Mouse (Mus musculus): ENCODE results near the gene Abca17.

Abca17 gene

DNA sequence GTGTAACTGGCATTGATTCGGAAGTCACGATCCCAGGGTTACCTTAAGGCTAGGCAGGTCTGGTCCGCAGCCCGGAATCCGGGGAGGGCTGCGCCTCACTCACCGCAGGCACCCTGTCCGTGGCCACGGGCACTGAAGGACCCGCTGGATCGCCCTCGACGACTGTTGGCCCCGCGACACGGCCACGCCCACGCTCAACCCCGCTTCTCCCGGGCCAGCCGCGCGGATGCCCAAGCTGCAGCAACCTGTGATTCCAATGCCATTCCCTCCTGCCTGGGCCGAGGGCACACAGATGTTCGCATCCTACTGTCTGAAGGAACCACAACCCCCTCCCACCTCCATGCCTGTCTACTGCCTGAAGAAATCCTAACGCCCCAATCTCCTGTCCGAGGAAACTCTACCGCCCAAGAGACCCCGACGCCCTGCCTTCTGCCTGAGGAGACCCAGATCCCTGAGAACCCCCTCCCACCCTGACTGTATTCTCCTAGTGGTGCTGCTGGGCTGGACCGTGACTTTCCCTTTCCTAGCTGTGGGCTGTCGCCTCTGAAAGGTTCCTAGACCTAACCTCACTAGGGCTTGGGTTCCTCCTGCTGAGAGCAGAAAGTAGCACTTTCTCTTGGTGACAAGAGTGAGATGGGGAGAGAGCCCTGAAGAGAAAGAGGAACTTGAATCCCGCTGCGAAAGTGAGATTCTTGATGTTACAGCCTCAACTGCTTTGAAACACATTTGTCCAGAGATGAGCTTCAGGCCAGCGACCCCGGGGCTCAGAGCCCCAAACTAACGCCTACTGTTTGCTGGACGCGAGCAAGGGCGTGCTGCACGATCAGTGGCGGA is at the start of gene Abca17:
Gene Abca17, minus strand, starts transcription at position 143 of the 834 bp plus-strand sequence.
- DNase-seq (ENCODE audit: low read depth in 1 of 2, low spot score in 2 of 2): peak in 1 of 2 experiments; percentile 7

DNA sequence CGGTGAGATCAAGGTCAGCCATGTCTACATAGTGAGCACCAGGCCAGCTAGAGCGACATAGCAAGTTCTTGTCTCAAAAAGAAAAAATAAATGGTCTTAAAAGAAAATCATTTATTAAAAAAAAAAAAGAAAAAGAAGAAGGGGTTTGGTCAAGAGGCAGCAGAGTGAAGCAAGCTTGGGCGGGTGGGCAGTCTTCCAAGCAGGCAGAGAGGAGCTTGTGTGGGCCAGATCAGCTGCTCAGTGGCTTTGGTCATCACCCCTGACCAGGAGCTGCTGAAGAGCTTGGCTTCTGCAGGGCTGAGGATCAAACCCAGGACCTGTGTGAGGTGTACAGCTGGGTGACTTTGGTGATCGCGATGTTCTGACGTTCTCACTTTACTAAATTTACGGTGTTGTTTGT is 43.6 kb upstream of the Abca17 start:
- DNase-seq (ENCODE audit: low read depth in 1 of 2, low spot score in 2 of 2): no peak

DNA sequence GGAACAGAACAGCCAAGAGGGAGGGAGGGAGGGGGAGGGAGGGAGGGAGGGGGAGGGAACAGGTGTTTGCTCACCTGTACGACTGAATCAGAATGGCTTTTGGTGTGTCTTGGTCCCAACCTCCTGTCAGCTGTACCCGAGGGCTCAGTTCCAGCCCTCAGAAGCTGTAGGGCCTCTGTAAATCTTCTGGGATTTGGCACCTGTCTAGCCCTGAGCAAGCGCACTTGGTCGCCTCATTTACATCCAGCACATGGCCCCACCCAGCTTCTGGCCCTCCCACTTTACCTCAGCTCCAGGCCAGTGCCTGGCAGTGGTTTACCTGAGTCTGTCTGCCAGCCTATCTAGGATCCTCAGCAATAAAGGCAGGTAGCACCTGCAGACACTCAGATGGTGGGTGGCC is 42.7 kb upstream of the Abca17 start:
- no peak for DNase-seq (ENCODE audit: low read depth in 1 of 2, low spot score in 2 of 2)

DNA sequence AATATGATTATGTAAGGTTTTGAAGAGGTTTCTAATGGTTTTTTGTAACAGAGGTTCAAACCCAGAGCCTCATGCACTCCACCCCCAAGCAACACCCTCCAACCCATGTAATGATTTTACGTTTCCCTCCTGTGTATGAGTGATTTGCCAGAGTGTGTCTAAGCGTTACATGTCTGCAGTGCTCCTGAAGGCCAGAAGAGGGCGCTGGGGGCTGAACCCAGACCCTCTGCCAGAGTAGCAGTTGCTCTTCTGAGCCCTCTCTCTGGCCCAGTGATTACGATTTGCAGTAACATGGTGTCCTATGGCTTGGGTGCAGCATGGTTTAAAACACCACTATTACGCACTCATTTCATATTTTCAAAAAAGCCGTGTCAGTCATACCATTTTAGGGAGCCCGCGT is 40.3 kb upstream of the Abca17 start:
- DNase-seq (ENCODE audit: low read depth in 1 of 2, low spot score in 2 of 2): no peak

DNA sequence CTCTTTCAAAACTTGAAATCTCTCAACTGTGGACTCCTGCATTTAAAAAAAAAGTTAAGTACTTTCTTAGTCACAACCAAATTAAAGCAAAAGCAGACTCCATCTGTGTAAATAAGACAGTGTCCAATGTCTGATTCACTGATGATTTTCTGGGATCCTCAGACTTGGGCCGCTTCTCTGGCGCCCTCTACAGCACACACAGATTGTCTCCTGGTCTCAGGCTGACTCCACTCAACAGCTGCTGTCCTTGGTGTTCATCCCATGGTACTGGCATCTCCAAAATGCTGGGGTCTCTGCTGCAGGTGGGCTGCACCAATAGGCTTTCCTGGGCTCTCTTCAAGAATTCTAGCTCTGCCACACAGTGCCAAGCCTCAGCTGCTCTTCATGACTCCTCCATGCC is 39.0 kb upstream of the Abca17 start:
- DNase-seq (ENCODE audit: low read depth in 1 of 2, low spot score in 2 of 2): peak in 1 of 2 experiments; percentile 9

DNA sequence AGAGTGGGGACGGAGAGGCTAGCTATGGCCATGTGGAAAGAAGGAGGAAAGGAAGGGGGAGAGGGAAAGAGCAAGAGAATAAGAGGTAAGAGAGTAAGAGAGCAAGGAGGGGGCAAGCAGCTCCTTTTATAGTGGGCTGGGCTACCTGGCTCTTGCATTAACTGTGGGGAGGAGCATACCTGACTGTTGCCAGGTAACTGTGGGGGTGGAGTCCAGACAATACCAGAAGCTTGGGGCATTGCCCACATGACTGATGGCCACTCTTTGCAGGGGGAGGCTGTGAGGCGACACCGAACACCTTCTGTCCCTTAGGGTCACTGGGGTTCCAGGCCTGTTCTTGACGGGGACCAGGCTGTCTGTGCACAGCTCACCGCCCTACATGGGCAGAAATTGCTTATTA is 37.8 kb upstream of the Abca17 start:
- DNase-seq (ENCODE audit: low read depth in 1 of 2, low spot score in 2 of 2): no peak

DNA sequence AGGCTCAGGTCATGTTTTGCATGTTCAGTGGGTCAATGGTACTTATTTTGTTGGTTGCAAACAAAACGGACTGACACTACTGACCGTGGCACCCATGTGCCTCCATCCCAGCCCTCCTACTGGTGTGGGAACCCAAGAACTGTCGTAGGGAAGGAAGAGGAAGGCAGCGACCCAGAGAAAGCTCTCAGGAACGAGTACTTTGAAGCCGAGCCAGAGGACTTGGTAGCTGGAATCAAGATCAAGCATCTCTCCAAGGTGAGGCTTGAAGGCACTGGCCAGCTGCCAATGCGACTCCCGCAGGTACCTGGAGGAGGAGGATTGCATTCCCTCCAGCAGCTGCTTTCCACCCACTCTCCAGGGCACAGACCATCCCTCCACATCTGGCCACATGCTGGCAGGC is 32.9 kb upstream of the Abca17 start:
- DNase-seq (ENCODE audit: low read depth in 1 of 2, low spot score in 2 of 2): no peak

DNA sequence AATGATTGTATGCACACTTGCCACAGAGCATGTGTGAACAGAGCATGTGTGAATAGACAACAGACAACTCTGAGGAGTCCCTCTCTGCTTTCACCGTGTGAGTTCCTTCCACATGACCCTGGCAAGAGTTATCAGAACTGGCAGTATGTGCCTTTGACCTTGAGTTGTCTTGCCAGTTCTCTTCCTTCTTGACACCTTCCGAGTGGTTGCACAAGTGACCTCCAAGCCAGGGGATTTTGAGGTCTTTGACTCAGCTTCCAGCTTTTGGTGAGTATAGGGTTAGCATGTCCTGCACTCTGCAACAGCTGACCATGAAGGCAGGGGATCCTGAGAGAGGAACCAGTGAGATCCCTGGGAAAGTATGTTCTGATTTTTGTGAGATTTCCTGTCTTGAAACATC is 27.6 kb upstream of the Abca17 start:
- DNase-seq (ENCODE audit: low read depth in 1 of 2, low spot score in 2 of 2): no peak

DNA sequence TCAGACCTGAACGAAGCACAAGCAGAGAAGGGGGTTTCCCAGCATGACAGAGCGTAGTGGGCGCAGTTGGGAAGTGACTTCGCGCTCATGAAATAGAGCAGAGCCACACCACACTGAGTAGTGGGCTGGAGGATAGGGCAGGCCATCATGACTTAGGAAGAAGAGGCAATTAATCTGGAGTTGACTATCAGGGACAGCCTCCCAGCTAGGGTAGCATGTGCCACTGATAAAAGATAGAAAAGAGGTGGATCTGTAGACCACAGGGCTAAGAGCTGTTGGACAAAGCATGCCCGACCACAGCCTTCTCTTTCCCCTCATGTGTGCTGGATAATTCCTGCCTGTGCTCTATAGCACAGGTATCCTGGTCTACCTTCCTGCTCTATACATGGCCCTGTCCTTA is 25.0 kb upstream of the Abca17 start:
- DNase-seq (ENCODE audit: low read depth in 1 of 2, low spot score in 2 of 2): no peak

DNA sequence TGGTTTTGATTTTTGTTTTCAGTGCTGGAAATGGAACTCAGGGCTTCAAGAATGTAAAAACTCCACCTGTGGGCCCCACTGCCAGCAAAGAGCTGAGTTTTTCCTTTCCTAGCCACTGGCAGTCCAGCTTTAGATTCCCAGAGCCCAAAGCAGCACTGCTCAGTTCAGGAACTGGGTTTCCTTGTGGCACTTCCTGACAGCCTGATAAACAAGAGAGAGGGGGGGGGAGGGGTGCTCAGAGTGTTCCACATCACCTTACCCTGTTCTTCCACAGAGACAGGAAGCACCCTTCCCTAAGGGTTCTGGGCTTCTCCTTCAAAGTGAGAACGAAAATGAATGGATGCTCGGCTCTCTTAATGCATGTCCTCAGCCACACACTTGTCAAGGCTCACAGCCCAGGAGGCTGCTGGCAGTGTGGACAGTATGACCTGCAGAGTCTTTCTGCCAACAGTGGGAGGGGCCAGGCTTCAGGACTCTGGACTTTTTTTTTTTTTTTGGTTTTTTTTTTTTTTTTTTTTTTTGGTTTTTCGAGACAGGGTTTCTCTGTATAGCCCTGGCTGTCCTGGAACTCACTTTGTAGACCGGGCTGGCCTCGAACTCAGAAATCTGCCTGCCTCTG is 24.3 kb upstream of the Abca17 start:
- DNase-seq (ENCODE audit: low read depth in 1 of 2, low spot score in 2 of 2): no peak

DNA sequence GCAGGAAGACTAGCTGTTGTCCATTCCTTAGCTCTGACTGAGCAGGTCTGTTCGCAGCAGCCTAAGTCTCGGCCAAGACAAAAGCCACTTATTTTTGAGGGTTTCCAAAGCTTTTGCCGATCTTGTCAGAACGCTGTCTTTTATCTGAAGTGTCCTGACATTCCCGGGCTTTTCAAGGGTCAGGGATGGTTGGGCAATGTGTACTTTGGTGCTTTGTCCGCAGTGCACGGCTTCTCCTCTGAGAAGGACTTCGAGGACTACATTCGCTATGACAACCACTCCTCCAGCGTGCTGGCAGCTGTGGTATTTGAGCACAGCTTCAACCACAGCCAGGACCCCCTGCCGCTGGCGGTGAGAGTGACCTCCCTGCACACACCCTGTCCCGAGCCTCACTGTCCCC is 15.0 kb upstream of the Abca17 start:
- DNase-seq (ENCODE audit: low read depth in 1 of 2, low spot score in 2 of 2): no peak

DNA sequence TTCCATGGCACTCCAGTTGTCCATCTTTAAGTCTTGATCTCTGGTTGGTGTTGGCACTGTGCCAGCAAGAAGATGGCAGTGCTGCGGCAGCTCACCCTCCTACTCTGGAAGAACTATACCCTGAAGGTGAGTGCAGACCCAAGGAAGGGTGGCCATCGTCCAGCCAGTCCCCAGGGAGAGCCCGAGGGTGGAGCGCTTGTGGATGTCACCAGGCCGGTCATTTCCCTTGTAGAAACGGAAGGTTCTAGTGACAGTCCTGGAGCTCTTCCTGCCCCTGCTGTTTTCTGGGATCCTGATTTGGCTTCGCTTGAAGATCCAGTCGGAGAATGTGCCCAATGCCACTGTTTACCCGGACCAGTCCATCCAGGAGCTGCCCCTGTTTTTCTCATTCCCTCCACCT is 13.6 kb upstream of the Abca17 start:
- DNase-seq (ENCODE audit: low read depth in 1 of 2, low spot score in 2 of 2): no peak

DNA sequence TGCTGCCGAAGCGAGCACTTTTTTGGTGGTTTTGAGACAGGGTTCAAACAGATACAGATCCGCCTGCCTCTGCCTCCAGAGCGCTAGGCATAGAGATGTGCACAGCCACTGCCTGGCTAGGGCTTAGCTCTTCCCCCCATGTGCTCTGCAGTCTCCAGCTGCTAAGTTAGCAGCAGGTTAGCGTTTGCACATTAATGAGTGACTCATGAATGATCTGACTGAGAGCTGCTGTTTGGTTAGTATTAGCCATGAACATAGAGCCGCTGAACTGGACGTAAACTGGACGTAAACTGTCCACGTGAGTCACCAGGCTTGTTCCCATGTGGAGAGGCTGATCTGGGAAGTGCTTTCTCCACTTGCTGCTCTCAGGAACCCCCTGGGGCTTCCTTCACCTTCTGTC is 11.7 kb upstream of the Abca17 start:
- no peak for DNase-seq (ENCODE audit: low read depth in 1 of 2, low spot score in 2 of 2)

DNA sequence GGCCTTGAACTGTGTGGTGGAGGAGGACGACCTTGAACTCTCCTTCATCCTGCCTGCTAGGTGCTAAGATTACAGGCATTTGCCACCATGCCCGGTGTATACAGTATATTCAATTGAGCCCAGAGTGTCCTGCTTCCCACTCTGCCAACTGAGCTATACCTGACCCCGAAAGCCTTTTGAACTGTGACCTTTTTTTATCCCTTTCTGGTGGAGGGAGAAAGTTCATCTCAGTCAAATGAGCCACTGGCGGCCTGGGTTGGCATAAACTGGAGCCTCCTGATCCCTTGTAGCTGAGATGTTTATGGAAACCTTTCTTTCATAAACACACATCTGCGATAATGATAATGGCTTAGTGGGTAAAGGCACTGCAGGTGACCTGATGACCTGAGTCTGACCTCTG is 10.4 kb upstream of the Abca17 start:
- no peak for DNase-seq (ENCODE audit: low read depth in 1 of 2, low spot score in 2 of 2)

DNA sequence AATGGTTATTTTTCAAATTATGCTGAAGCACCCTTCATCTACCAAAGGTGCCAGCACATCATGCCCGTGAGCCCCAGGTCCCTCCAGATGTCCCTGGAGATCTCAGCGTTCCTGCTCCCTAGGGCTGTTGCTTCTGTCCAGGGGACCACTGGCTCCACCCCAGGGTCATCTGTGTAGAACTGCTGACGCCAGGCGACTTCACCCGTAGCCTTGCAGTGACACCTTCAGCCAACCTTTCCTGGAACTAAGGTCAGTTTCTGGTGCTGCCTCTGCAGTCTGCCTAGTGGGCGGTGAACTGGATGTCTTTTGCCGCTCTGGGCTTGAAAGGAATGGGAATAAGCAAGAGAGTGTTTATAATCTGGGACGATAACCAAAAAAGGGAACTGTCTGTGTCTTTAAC is 10.0 kb upstream of the Abca17 start:
- no peak for DNase-seq (ENCODE audit: low read depth in 1 of 2, low spot score in 2 of 2)

DNA sequence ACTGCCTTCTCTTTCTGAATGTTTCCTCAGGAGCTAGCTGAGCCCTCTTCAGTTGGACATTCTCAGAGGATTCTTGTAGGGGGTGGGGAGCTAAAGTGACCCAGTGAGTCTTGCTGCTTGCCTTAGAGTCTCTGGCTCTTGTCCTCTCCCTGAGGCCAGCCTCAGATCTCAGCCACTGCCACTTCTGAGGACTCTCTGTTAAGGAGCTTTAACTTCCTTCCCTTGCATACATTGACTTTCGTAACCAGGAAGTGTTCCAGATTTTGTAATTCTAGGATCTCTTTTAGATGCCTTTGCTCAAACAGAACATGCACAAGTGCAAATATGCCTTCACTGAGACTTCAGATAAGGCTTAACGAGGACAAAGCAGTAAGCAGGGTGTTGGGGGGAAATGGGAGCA is 9.0 kb upstream of the Abca17 start:
- no peak for DNase-seq (ENCODE audit: low read depth in 1 of 2, low spot score in 2 of 2)

DNA sequence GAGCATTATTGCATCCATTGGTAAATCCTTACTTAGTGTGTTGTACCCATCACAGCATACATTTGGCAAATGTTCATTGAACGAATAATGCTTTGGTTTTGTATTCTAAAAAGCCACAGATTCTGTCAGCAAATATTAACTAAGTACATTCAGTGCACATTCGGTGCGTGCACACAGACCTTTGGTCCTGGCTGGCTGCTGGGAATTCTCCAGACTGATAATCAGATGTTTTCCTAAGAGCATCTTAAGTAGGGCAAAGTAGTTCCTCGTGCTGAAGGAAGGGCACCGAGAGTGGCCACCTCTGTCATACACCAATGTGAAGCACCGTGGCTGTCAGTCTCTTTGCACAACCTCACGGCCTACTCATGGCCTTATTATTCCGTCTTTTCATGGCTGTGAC is 8.1 kb upstream of the Abca17 start:
- DNase-seq (ENCODE audit: low read depth in 1 of 2, low spot score in 2 of 2): no peak

DNA sequence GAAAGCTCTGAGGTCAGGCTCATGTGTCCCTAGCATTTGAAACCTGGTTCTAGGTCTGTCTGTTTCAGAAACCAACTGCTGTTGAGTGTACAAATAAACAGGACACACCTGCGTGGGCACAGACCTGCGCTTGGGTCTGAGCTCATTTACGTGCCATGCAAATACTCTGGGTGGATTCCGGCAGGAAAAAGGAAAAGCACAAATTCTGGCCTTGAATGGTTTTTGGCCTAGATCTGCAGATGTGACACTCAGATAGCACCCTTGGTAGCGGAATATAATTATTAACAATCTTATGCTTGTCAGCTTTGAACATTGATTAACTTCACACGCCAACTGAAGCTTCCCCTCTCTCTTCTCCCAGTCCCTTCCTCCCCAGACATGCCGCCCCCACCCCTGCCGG is 4.4 kb upstream of the Abca17 start:
- DNase-seq (ENCODE audit: low read depth in 1 of 2, low spot score in 2 of 2): no peak

DNA sequence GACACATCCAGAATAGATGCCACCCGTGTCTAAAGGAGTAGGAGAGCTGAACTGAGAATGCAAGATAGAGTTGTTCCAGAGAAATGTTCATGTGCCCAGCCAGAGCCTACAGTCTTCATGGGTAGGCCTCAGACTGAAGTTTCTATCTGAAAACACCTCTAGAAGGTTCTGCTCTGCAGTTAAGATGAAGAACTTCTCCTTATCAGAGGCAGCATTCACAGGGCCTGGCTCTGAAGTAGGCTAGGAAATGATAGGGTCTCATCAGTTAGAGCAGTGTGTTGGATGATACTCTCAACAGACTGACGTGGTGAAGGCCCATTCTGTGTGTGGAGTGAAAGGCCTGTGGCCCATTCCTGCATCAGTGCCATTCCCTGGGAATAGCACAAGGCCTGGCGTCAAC is 3.1 kb upstream of the Abca17 start:
- no peak for DNase-seq (ENCODE audit: low read depth in 1 of 2, low spot score in 2 of 2)

DNA sequence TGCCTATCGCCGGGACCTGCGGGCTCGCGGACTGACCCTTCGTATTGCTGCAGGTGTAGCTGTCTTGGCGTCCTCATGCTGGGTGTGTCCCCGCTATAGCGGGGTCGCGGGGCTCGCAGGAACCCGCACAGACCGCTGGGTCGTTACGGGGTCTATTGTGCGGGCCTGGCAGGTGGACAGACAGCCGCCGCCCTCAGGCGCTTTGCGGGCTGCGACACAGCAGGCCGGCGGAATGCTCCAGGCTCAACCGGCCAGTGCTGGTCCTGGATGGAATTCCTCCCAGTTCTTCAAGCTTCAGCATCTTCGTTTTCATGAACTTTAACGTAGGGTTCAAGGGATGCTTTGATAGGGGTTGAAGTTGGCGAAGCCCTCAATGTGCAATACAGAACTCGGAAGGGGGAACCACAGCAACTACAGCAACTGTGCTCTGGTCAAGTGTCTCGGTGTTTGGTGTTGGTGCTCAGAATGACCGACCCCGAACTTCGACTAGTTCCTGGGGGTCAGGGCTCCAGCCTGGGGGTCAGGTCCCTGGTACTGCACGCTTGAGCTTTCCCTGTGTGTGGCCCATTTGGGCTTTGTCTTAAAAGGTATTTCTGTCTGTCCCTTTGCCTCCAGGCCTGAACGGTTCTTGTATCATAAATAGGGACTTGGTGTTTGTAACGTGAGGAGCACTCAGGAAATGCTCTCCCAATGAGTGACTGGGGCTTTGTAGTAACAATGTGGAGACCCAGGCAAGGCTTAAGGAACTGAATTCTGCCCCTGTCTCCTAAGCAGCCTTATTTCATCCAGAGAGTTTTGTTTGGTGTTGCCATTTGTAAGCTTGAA is 1.7 kb upstream of the Abca17 start:
- DNase-seq (ENCODE audit: low read depth in 1 of 2, low spot score in 2 of 2): no peak

DNA sequence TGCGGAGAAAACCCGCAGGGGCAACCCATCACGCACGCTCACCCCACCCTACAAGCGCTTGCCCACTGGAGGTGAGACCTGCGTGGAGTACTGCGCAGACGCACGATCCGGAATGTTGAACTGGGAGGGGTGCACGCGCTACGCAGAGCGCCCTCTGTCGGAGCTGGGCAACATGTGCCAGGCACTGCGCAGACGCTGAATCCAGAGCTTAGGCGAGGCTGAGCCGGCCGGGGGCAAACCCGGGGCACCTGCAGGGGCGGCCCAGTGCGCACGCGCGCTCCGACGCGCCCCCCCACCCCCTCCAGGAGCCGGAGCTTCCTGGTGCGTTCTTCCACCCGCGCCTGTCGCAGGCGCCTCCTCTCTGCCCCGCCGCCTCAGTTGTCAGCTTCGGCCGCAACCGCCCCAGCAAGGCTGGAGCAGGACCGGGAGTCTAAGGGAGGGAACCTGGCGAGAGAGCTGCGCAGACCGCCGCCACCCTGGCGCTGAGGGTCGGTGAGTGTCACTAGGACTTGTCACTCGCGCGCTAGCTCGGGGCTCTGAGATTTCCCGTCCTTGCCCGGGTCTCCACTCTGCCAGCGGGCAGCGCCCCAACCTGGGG is 991 bp upstream of the Abca17 start, which contains the start of gene Abca3:
Gene Abca3, plus strand, starts transcription at position 191 of the 598 bp plus-strand sequence.
- peak; percentile 78 to 90 for DNase-seq (ENCODE audit: low read depth in 1 of 2, low spot score in 2 of 2)

DNA sequence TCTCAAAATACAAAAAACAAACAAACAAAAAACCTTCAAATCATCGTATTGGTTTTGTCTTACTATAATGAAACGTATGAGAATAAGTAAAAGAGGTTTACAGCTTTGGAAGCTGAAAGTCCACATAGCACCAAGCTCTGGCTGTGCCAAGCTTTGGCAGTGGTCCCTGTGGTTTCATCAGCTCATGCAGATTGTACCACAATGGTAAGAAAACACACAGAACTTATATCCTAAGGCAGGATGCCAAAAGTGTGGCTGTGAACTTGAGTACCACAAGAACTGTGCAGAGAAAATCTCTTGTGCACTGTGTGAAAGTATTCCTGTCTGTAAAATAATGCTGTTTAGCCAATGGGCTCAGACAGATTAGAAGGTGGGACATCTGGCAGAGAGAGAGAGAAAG is 1.7 kb downstream of the Abca17 start:
- DNase-seq (ENCODE audit: low read depth in 1 of 2, low spot score in 2 of 2): no peak

Data from monocyte, adult 2 months (primary cell).